Mouse (Mus musculus): ENCODE results near the gene Acadm. TPM values are rescaled to one million over a fixed set of nuclear protein-coding genes. Genes with fewer than 3 reads are reported as not detected.

Gene Acadm
- polyA plus RNA-seq, 1 experiment from 2014 or later: 73.6 TPM

DNA sequence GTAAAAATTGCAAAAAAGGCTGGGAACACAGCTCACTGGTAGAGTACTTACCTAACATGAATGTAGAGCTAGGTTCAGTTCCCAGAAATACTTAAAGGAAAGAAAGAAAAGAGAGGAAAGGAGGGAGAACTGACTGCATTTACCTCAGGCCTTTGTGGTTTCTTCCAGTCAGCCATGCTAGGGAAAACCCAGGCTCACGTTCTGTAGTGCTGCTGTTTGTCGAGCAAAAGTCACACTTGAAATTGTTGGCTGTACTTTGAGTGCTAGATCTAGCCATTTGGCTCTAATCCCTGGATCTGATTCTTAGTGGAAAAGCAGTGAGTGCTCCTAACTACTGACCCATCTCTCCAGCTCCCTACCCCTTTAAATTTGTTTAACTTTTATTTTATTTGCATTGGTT, 3.7 kb upstream of the Acadm start:
- H3K4me3 ChIP-seq (ENCODE audit: low read depth, low read length): no peak overlapping the region
- no peak overlapping the region for H3K9ac ChIP-seq (replicated peaks; ENCODE audit: low read depth, low read length)
- no peaks in the 10 kb centered on the region for H3K9me3 ChIP-seq (ENCODE audit: control insufficient read depth, low read depth, low read length)
- WGBS: 75% methylated on average over 2 of the region's 2 CpGs
- no peak overlapping the region for H3K4me2 ChIP-seq (replicated peaks; ENCODE audit: low read depth, low read length)
- H3K4me1 ChIP-seq (ENCODE audit: control insufficient read depth, insufficient read depth, low read length): peaks cover under 1% of the 10 kb centered on the region; the same call in 1 of the 2 replicates
- ATAC-seq (ENCODE audit: insufficient number of reproducible peaks, insufficient read depth, low FRiP score, low read depth): no peak
- no peaks in the 10 kb centered on the region for H3K27me3 ChIP-seq (ENCODE audit: control insufficient read depth, insufficient read depth, low read length)
- no peak overlapping the region for H3K27ac ChIP-seq (ENCODE audit: low read length)
- no peaks in the 10 kb centered on the region for H3K36me3 ChIP-seq (ENCODE audit: control insufficient read depth, insufficient read depth, low read length)

- no peak overlapping the region for H3K9ac ChIP-seq (replicated peaks; ENCODE audit: low read depth, low read length)
- WGBS: 69% methylated on average over 4 of the region's 4 CpGs
- no peak for ATAC-seq (ENCODE audit: insufficient number of reproducible peaks, insufficient read depth, low FRiP score, low read depth)
- no peak overlapping the region for H3K4me2 ChIP-seq (replicated peaks; ENCODE audit: low read depth, low read length)
- no peak overlapping the region for H3K27ac ChIP-seq (ENCODE audit: low read length)
- H3K4me3 ChIP-seq (ENCODE audit: low read depth, low read length): no peak overlapping the region
- H3K9me3 ChIP-seq (ENCODE audit: control insufficient read depth, low read depth, low read length): no peaks in the 10 kb centered on the region
- H3K36me3 ChIP-seq (ENCODE audit: control insufficient read depth, insufficient read depth, low read length): no peaks in the 10 kb centered on the region
- no peaks in the 10 kb centered on the region for H3K27me3 ChIP-seq (ENCODE audit: control insufficient read depth, insufficient read depth, low read length)
- peaks cover 10% of the 10 kb centered on the region; the same call in 1 of the 2 replicates for H3K4me1 ChIP-seq (ENCODE audit: control insufficient read depth, insufficient read depth, low read length)
Measured at GRCm38 (mm10) chr3:153947271-153947670, 2.8 kb upstream of the Acadm start.

DNA sequence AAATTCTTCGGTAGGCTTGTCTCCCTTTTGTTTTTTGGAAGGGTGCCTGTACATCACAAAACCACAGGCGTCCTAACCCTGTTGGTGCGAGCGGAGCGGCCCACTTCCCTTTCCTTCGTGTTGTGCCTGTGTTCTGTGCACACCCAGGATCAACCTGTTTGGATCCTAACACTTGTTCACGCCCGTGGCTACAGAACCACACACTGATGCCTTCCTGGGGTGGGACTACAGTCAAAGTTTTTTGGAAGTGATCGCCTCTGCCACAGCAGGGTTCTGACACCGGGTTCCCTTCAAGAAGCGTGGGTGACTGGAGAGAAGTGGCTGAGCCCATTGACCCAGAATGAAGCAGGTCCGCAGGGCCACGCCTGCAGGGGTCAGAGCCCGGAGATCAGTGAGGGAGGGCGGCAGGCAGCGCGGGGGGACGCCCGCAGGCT, 514 bp downstream of the Acadm start:
- H3K4me1 ChIP-seq (ENCODE audit: control insufficient read depth, insufficient read depth, low read length): peaks cover 10% of the 10 kb centered on the region; the same call in 1 of the 2 replicates
- WGBS: under 1% methylated on average over 19 of the region's 19 CpGs
- peak; percentile 62 for ATAC-seq (ENCODE audit: insufficient number of reproducible peaks, insufficient read depth, low FRiP score, low read depth)

GRCm38 (mm10) chr3:153943003-153943640, 1.3 kb downstream of the Acadm start:
- Histone ChIP-seq H3K4me3 (ENCODE audit: low read depth, low read length) (peak overlapping the region; percentile 78), H3K4me2 (replicated peaks; ENCODE audit: low read depth, low read length) (peak overlapping the region; percentile 46), H3K9me3 (ENCODE audit: control insufficient read depth, low read depth, low read length) (no peaks in the 10 kb centered on the region), H3K27ac (ENCODE audit: low read length) (no peak overlapping the region), H3K36me3 (ENCODE audit: control insufficient read depth, insufficient read depth, low read length) (peaks cover 16% of the 10 kb centered on the region; the same call in 1 of the 2 replicates), H3K9ac (replicated peaks; ENCODE audit: low read depth, low read length) (no peak overlapping the region), H3K4me1 (ENCODE audit: control insufficient read depth, insufficient read depth, low read length) (peaks cover 10% of the 10 kb centered on the region; the same call in 1 of the 2 replicates), H3K27me3 (ENCODE audit: control insufficient read depth, insufficient read depth, low read length) (no peaks in the 10 kb centered on the region)
- WGBS: 24% methylated on average over 12 of the region's 12 CpGs
- no peak for ATAC-seq (ENCODE audit: insufficient number of reproducible peaks, insufficient read depth, low FRiP score, low read depth)

More for the DNA sequence above, 514 bp downstream of the Acadm start:
- peak overlapping the region; percentile 46 for H3K4me2 ChIP-seq (replicated peaks; ENCODE audit: low read depth, low read length)
- H3K9me3 ChIP-seq (ENCODE audit: control insufficient read depth, low read depth, low read length): no peaks in the 10 kb centered on the region
- peak overlapping the region; percentile 71 for H3K27ac ChIP-seq (ENCODE audit: low read length)
- H3K9ac ChIP-seq (replicated peaks; ENCODE audit: low read depth, low read length): peak overlapping the region; percentile 50; the same call in 1 of the 2 replicates
- peaks cover 11% of the 10 kb centered on the region; the same call in 1 of the 2 replicates for H3K36me3 ChIP-seq (ENCODE audit: control insufficient read depth, insufficient read depth, low read length)
- H3K4me3 ChIP-seq (ENCODE audit: low read depth, low read length): peak overlapping the region; percentile 78
- H3K27me3 ChIP-seq (ENCODE audit: control insufficient read depth, insufficient read depth, low read length): no peaks in the 10 kb centered on the region

- ATAC-seq (ENCODE audit: insufficient number of reproducible peaks, insufficient read depth, low FRiP score, low read depth): no peak
- Histone ChIP-seq H3K27me3 (ENCODE audit: control insufficient read depth, insufficient read depth, low read length) (no peaks in the 10 kb centered on the region), H3K4me3 (ENCODE audit: low read depth, low read length) (no peak overlapping the region), H3K36me3 (ENCODE audit: control insufficient read depth, insufficient read depth, low read length) (peaks cover 19% of the 10 kb centered on the region; the same call in 1 of the 2 replicates), H3K4me2 (replicated peaks; ENCODE audit: low read depth, low read length) (no peak overlapping the region), H3K9ac (replicated peaks; ENCODE audit: low read depth, low read length) (no peak overlapping the region), H3K9me3 (ENCODE audit: control insufficient read depth, low read depth, low read length) (no peaks in the 10 kb centered on the region), H3K27ac (ENCODE audit: low read length) (no peak overlapping the region), H3K4me1 (ENCODE audit: control insufficient read depth, insufficient read depth, low read length) (peaks cover 10% of the 10 kb centered on the region; the same call in 1 of the 2 replicates)
- WGBS: 93% methylated on average over 13 of the region's 13 CpGs
Measured at GRCm38 (mm10) chr3:153941613-153942012, 2.8 kb downstream of the Acadm start.

- H3K4me3 ChIP-seq (ENCODE audit: low read depth, low read length): no peak overlapping the region
- H3K36me3 ChIP-seq (ENCODE audit: control insufficient read depth, insufficient read depth, low read length): peaks cover 27% of the 10 kb centered on the region; the same call in 1 of the 2 replicates
- peaks cover 10% of the 10 kb centered on the region; the same call in 1 of the 2 replicates for H3K4me1 ChIP-seq (ENCODE audit: control insufficient read depth, insufficient read depth, low read length)
- H3K27ac ChIP-seq (ENCODE audit: low read length): no peak overlapping the region
- H3K4me2 ChIP-seq (replicated peaks; ENCODE audit: low read depth, low read length): no peak overlapping the region
- H3K9ac ChIP-seq (replicated peaks; ENCODE audit: low read depth, low read length): no peak overlapping the region
- no peaks in the 10 kb centered on the region for H3K9me3 ChIP-seq (ENCODE audit: control insufficient read depth, low read depth, low read length)
- 89% methylated on average over 9 of the region's 9 CpGs for WGBS
- H3K27me3 ChIP-seq (ENCODE audit: control insufficient read depth, insufficient read depth, low read length): no peaks in the 10 kb centered on the region
- ATAC-seq (ENCODE audit: insufficient number of reproducible peaks, insufficient read depth, low FRiP score, low read depth): no peak
Measured at GRCm38 (mm10) chr3:153940486-153940885, 3.9 kb downstream of the Acadm start.

GRCm38 (mm10) chr3:153940021-153940420, 4.4 kb downstream of the Acadm start:
- WGBS: 82% methylated on average over 8 of the region's 8 CpGs
- no peak for ATAC-seq (ENCODE audit: insufficient number of reproducible peaks, insufficient read depth, low FRiP score, low read depth)

GRCm38 (mm10) chr3:153937116-153937810, 7.2 kb downstream of the Acadm start:
- Histone ChIP-seq H3K4me2 (replicated peaks; ENCODE audit: low read depth, low read length) (no peak overlapping the region), H3K4me3 (ENCODE audit: low read depth, low read length) (no peak overlapping the region), H3K36me3 (ENCODE audit: control insufficient read depth, insufficient read depth, low read length) (peaks cover 45% of the 10 kb centered on the region; the same call in 1 of the 2 replicates), H3K27me3 (ENCODE audit: control insufficient read depth, insufficient read depth, low read length) (no peaks in the 10 kb centered on the region), H3K4me1 (ENCODE audit: control insufficient read depth, insufficient read depth, low read length) (peaks cover under 1% of the 10 kb centered on the region; the same call in 1 of the 2 replicates), H3K27ac (ENCODE audit: low read length) (no peak overlapping the region), H3K9me3 (ENCODE audit: control insufficient read depth, low read depth, low read length) (no peaks in the 10 kb centered on the region), H3K9ac (replicated peaks; ENCODE audit: low read depth, low read length) (no peak overlapping the region)
- ATAC-seq (ENCODE audit: insufficient number of reproducible peaks, insufficient read depth, low FRiP score, low read depth): no peak
- WGBS: 91% methylated on average over 17 of the region's 17 CpGs

More at GRCm38 (mm10) chr3:153940021-153940420, 4.4 kb downstream of the Acadm start:
- H3K27me3 ChIP-seq (ENCODE audit: control insufficient read depth, insufficient read depth, low read length): no peaks in the 10 kb centered on the region
- H3K4me2 ChIP-seq (replicated peaks; ENCODE audit: low read depth, low read length): no peak overlapping the region
- H3K4me3 ChIP-seq (ENCODE audit: low read depth, low read length): no peak overlapping the region
- H3K4me1 ChIP-seq (ENCODE audit: control insufficient read depth, insufficient read depth, low read length): peaks cover 10% of the 10 kb centered on the region; the same call in 1 of the 2 replicates
- peaks cover 31% of the 10 kb centered on the region; the same call in 1 of the 2 replicates for H3K36me3 ChIP-seq (ENCODE audit: control insufficient read depth, insufficient read depth, low read length)
- no peak overlapping the region for H3K27ac ChIP-seq (ENCODE audit: low read length)
- no peaks in the 10 kb centered on the region for H3K9me3 ChIP-seq (ENCODE audit: control insufficient read depth, low read depth, low read length)
- H3K9ac ChIP-seq (replicated peaks; ENCODE audit: low read depth, low read length): no peak overlapping the region

All from stomach, embryonic 14.5 days (tissue).